Mouse (Mus musculus): ENCODE data around the gene Rassf3. TPM values are rescaled to one million over a fixed set of nuclear protein-coding genes. Genes with fewer than 3 reads are reported as not detected.

Rassf3 gene
- polyA plus RNA-seq (2014; fragmentation: Illumina TruSeq; extraction: RNeasy Lipid Tissue Mini Kit (QIAGEN cat#74804); ENCODE audit: low read depth, low replicate concordance) = 18.4 TPM

DNA sequence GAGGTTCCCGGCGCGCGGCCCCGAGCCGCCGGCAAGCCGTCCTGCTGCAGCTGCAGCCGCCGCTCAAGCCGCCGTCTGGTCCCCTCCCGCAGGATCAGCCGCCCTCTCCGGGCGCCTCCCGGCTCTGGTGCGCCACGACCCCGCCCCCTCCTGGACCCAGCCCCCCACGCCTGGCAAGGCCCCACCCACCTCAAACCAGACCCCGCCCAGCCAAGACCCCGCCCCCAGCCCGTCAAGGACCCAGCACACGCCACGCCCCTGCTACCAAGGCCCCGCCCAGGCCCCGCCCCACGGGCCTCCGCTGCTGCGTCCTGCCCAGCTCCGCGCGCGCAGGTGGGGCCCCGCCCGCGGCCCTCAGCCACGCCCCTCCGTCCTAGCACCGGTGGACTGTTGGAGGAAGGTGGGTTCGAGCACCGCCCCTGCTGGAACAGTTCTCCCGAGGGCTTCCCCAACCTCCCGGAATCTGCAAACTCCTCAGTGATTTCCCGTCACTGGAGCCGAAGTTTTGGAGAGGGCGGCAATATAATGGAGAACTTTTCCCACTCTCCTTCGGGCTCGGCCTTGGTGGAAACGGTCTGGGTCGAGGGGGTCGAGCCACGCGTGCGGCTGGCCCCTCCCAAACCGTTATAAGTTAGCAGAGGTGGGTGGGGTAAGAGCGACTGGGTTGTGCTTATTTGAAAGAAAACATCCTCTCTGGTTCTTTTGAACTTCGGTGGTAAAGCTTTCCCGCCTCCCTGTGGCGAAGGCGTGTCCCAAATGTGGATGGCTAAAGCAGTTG, at the start of gene Rassf3:
Gene Rassf3 (minus strand): TSS at position 158 of the 778 bp plus-strand sequence.

DNA sequence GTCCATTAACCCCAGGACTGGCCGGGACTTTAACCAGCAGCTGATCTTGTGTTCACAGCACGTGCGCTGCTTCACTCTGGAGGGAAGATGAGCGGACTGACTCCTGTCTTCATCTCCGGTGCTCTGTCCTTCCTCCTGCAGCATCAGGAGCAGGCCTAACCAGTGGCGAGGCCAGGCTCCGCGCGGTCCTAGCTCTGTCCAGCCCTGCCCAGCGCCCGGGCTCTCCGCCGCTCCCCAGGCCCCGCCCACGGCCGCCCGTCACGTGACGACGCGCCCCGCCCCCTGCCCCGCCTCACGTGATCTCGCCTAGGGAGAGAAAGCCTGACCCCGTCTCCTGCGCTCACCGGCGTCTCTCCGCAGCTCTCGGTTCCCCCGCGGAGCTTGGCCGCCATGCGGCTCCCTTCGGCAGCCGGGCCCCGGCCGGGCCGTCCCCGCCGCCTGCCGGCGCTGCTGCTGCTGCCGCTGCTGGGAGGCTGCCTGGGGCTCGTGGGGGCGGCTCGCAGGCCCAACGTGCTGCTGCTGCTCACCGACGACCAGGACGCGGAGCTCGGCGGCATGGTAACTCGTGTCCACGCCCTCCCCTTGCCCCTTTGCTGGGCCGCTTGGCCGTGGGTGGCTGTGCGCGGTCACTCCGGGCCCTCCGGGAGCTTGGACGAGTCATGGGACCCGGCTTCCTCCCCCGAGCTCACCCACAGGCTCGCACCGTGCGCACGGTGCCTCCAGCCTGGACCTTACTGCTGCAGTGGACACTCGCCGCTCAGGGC, 111.2 kb downstream of the Rassf3 start, which contains the start of gene Gns:
Gene Gns (plus strand): TSS at position 290 of the 764 bp plus-strand sequence.

Other genes starting within 250 kb of the Rassf3 start
- 6.3 TPM for gene Tbc1d30, start 125.1 kb downstream of the Rassf3 start, polyA plus RNA-seq (2014; fragmentation: Illumina TruSeq; extraction: RNeasy Lipid Tissue Mini Kit (QIAGEN cat#74804); ENCODE audit: low read depth, low replicate concordance)
- 59.8 TPM for gene Gns, start 111.3 kb downstream of the Rassf3 start, polyA plus RNA-seq (2014; fragmentation: Illumina TruSeq; extraction: RNeasy Lipid Tissue Mini Kit (QIAGEN cat#74804); ENCODE audit: low read depth, low replicate concordance)
- gene Tbk1, start 110.4 kb upstream of the Rassf3 start, polyA plus RNA-seq (2014; fragmentation: Illumina TruSeq; extraction: RNeasy Lipid Tissue Mini Kit (QIAGEN cat#74804); ENCODE audit: low read depth, low replicate concordance) = 35.7 TPM
- gene Xpot, start 150.0 kb upstream of the Rassf3 start, polyA plus RNA-seq (2014; fragmentation: Illumina TruSeq; extraction: RNeasy Lipid Tissue Mini Kit (QIAGEN cat#74804); ENCODE audit: low read depth, low replicate concordance) = 93.2 TPM
- not detected for gene D930020B18Rik, start 165.2 kb upstream of the Rassf3 start, polyA plus RNA-seq (2014; fragmentation: Illumina TruSeq; extraction: RNeasy Lipid Tissue Mini Kit (QIAGEN cat#74804); ENCODE audit: low read depth, low replicate concordance)